Mouse (Mus musculus): ENCODE results near the gene E2f1.

The E2f1 gene

GRCm38 (mm10) chr2:154583906-154584872 is 14.5 kb upstream of the E2f1 start:
- DNase-seq (ENCODE audit: low spot score in 2 of 2): no peak

- no peak for DNase-seq (ENCODE audit: low spot score in 2 of 2)
These were observed 11.7 kb upstream of the E2f1 start for GRCm38 (mm10) chr2:154581421-154581820.

- peak; percentile 51 to 61 for DNase-seq (ENCODE audit: low spot score in 2 of 2)
These were observed 10.9 kb upstream of the E2f1 start for GRCm38 (mm10) chr2:154580586-154580985.

GRCm38 (mm10) chr2:154577744-154578067 is 8.0 kb upstream of the E2f1 start:
- DNase-seq (ENCODE audit: low spot score in 2 of 2): no peak

GRCm38 (mm10) chr2:154576876-154577743 is 7.4 kb upstream of the E2f1 start:
- DNase-seq (ENCODE audit: low spot score in 2 of 2): no peak

GRCm38 (mm10) chr2:154574271-154574670 is 4.6 kb upstream of the E2f1 start:
- DNase-seq (ENCODE audit: low spot score in 2 of 2): no peak

- no peak for DNase-seq (ENCODE audit: low spot score in 2 of 2)
These were observed 3.3 kb upstream of the E2f1 start for GRCm38 (mm10) chr2:154572996-154573395.

GRCm38 (mm10) chr2:154571976-154572375 is 2.3 kb upstream of the E2f1 start:
- DNase-seq (ENCODE audit: low spot score in 2 of 2): no peak

- no peak for DNase-seq (ENCODE audit: low spot score in 2 of 2)
These were observed 1.6 kb upstream of the E2f1 start for GRCm38 (mm10) chr2:154571266-154571665.

- no peak for DNase-seq (ENCODE audit: low spot score in 2 of 2)
These were observed 974 bp upstream of the E2f1 start for GRCm38 (mm10) chr2:154570666-154571065.

GRCm38 (mm10) chr2:154569071-154569748 is 482 bp downstream of the E2f1 start:
- peak in 1 of 2 experiments; percentile 39 for DNase-seq (ENCODE audit: low spot score in 2 of 2)

GRCm38 (mm10) chr2:154568329-154569070 is 1.2 kb downstream of the E2f1 start:
- DNase-seq (ENCODE audit: low spot score in 2 of 2): no peak

GRCm38 (mm10) chr2:154567766-154568165 is 1.9 kb downstream of the E2f1 start:
- no peak for DNase-seq (ENCODE audit: low spot score in 2 of 2)

GRCm38 (mm10) chr2:154566641-154567040 is 3.1 kb downstream of the E2f1 start:
- no peak for DNase-seq (ENCODE audit: low spot score in 2 of 2)

- no peak for DNase-seq (ENCODE audit: low spot score in 2 of 2)
These were observed 4.1 kb downstream of the E2f1 start for GRCm38 (mm10) chr2:154565562-154565961.

GRCm38 (mm10) chr2:154563612-154564170 is 6.0 kb downstream of the E2f1 start:
- no peak for DNase-seq (ENCODE audit: low spot score in 2 of 2)

GRCm38 (mm10) chr2:154558264-154559039 is 11.2 kb downstream of the E2f1 start, which contains the start of gene Necab3:
Gene Necab3 (minus strand): TSS chr2:154558890.
- no peak for DNase-seq (ENCODE audit: low spot score in 2 of 2)

GRCm38 (mm10) chr2:154557184-154557832 is 12.4 kb downstream of the E2f1 start:
- no peak for DNase-seq (ENCODE audit: low spot score in 2 of 2)

- no peak for DNase-seq (ENCODE audit: low spot score in 2 of 2)
These were observed 14.5 kb downstream of the E2f1 start for GRCm38 (mm10) chr2:154555235-154555634.

Data from heart, adult 9 months (tissue).